Mouse (Mus musculus): ENCODE results near the gene Ano8. TPM values are rescaled to one million over a fixed set of nuclear protein-coding genes. Genes with fewer than 3 reads are reported as not detected.

Ano8 gene
- total RNA-seq, 2 experiments from 2014 or later = 16.6 to 20.1 TPM

DNA sequence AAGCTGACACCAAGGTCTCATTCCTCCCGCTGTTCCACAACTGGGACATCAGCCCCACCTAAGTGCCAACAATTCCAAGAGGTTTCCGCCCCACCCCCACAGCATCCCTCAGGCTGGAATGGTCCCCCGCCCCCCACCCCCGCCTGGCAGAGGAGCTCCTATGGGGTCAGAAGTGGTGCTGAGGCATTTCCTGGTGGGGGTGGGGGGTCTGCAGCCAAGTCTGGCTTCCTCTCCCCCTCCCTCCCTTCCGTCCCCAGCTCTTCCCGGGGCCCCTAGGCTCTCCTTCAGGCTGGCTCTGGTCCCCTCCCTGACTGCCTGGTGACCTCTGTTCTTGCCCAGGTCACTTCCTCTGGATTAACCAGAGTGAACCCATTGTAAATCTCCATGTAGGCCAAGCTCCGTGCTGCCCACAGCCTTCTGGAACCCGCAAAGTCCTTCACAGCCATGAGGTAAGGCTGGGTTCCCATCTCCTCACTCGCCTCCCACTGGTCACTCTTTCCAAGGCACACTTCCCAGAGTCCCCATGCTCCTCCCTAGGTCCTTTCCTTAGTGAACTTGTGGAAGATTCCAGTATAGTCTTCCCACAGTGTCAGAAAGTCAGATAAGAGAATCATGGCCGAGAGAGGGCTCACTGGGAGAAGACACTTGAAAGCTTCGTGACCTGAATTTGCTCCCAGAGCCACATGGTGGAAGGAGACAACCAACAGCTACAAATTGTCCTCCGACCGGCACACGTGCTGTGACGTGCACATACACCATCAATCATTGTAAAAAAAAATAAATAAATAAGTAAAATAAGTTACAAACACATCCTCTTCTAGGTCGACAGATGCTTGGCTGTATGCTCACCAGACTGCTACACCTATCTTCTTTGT, 13.3 kb upstream of the Ano8 start:
- DNase-seq = no peak

DNA sequence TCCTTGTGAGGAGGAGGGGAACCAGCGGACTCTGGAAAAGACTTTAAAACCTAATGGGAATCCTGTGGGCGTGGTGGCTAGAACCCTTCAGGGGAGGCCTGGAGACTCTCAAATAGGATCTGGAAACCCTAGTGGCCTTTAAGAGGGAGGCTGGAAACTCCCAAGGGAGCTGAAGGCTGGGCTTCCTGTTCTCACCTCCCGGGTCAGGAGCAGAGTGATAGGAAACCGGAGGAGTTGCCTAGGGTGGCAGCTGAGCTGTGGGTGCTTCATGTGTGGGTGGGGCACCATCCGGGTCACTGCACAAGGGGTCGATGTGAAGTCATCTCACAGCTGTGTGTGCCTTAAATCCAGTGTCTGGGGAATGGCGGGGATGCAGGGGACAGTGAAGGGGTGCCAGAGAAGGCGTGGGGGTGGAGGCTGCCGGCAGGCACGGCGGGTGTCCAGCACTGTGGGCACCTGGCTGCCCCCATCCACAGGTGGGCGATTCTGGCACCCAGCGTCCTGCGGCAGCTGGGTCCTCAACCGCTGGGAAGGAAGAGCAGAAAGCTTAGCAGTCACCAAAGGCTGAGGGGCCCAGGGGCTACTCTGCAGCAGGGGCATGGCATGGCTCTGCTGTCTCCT, 12.2 kb upstream of the Ano8 start:
- no peak for DNase-seq

DNA sequence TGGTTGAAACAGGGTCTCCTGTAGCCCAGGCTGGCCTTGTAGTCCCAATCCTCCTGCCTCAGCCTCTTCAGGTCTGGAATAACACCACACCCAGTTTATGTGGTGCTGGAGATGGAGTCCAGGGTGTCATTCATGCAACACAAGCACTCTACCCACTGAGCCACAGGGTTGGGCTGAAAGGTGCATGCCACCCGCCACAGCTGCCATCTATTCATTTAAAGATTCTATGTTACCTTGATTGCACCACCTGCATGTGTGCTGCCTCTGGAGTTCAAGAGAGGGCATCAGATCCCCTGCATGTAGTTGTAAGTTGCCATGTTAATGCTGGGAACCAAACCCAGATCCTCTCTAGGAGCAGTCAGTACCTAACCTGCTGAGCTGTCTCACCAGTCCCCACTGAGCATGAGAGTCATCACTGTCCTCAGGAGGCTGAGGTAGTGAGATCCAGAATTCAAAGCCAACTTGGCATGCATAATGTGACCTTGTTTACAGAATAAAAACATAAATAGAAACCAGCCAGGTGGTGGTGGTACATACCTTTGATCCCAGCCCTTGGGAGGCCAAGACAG, 11.4 kb upstream of the Ano8 start:
- DNase-seq = no peak

DNA sequence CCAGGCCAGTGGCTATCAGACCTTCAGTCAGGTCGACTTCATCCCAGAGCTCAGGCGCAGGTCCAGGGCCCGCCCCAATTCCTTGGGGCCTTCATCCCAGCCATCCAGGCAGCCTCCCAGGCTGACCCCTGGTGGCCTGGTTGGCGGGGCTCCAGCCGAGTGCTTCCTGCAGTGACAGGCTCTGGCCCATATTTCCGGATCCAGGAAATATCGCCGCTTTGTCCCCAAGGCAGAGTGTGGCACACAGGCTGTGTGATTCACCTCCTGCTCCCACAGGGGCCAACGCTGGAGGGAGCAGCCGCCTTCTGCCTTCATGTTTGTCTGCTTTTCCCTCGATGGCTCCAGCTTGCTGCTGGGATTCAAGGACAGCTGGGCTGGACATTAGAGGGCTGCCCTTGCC, 10.7 kb upstream of the Ano8 start:
- peak; percentile 95 for DNase-seq

DNA sequence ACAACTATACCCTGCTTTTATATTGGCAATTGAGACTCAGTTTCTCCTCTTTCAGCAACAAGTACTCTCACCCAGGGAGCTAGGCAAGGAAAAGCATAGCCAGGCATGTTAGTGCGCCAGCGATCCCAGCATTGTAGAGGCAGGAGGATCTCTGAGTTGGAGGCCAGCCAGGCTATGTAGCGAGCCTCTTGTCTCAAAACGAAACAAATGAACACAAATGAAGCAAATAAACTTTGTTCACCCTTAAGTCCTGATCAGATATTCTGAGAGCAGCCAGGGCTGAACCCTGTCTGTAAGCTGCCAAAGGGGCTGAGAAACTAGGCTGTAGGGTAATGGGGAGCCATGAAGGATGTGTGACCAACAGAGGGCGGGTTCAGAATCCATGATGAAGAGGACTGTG, 10.0 kb upstream of the Ano8 start:
- DNase-seq = no peak

DNA sequence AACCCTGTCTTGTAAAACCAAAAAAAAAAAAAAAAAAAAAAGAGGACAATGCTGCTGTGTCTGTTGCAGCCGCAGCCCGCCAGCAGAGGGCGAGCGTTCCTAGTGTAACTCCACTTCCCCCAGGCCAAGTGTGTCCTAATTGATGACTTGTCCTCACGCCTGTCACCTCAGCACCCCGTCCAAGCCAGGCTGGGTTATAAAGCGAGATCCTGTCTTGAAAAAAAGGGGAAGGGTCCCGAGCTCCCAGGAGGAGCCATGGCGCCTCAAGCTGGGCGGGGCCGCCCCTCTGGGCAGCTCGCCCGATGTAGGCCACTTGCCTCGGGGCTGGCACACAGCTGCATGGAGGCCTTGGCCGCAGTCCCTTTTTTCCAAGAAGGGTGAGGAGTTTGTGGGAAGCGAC, 9.3 kb upstream of the Ano8 start:
- DNase-seq = peak; percentile 89

DNA sequence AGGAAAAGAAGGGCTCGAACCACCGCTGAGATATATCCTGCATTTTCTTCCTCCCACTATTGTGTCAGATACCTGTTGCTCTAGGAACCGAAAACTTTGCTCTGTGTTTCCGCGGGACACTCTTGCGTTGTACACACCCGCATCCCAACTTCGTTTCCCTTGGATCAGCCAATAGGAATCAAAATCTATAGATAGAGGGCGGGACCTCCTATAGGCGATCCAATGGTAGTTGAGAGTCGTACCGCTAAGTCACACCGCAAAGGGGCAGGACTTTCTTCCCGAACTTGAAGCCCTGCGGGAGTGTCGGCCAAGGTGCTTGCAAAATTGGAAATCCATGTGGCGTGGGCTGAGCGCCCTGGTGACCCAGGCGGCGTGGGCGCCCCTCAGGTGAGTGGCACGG, 2.7 kb upstream of the Ano8 start:
- DNase-seq = peak; percentile 76

DNA sequence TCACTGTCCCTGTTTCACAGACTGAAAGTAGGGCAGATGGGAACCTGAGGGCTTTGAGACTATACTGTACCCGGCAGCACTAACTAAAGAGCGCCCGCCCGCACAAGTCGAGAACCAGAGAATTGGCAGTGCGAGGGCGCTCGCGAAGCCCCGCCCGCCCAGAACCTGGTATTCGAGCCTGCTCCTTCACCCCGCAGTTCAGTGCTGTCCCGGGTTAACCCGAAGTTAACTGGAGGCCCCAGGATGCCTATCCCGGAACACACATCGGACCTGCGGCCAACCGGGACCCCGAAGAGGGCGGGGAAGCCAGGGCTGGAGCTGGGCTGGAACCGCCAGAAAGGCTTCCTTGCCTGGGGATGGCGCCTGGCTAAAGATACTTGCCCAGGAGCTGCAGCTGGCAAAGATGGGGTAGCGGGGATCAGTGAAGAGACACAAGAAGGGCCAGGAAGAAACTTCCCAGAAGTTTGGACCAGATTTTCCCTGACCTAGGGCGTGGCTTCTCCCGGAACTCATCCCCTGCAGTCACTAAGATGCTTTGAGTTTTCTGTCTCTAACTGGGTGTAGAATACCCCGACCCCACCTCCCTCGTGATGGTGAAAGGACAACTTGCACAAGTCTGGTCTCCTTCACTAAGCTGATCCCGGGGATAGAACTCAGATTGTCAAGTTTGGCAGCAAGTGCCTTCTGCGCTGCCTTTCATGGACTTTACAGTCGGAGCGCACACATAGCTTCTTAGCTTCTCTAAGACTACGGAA, 2.1 kb upstream of the Ano8 start, which contains the start of gene Gtpbp3:
Gene Gtpbp3, plus strand, starts transcription at position 413 of the 755 bp plus-strand sequence.
- peak; percentile 81 for DNase-seq

DNA sequence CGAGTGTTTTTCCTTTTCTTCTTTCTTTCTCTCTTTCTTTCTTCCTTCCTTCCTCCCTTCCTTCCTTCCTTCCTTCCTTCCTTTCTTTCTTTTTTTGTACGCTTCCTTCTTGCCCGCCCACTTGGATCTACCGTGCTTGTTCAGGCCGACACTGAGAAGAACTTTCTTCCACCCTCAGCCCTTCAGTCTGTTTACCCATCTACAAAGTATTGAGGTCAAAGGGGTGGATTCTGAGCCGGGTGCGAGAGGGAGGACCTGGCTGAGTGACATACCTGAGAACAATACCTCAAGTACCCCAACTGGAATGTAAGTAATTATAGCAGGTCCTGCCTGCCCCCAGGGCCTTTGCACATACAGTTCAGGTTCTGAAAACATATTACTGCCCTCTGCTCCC, 370 bp upstream of the Ano8 start:
- DNase-seq = no peak

DNA sequence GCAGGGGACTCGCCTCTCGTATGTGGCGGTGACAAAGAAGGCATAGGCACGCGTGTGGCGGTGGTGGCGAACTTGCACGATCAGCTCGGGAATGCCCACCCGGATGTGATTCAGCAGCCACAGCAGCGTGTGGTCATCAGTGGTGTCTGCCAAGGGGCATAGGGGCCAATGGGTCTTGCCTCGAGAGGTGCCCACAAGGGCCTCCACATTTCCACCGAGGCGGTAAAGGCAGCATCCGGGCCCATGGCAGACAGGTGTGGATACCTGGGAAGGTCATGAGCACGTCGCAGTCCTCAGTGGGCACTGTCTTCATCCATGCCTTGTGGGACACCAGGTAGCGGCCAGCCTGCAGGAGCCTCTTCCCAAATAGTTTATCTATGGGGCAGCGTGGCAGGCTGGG, 1.0 kb downstream of the Ano8 start:
- no peak for DNase-seq

DNA sequence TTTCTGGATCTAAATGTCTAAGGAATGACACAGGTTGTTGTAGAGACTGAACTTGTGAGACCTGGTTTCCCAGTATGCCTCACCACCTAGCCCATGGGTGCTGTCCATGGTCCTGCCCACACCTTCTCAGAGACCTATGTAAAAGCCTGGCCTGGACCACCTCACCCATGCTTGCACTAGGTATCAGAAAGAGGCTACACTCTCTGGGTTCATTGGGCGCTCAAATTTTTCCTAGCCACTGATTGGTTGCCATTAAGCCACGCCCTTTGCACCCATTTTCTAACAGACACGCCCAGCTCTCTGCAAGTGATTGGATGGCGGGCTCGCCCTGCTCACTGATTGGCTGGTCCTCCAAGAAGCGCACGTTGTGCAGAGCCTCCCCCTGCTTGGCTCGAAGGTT, 1.8 kb downstream of the Ano8 start:
- no peak for DNase-seq

DNA sequence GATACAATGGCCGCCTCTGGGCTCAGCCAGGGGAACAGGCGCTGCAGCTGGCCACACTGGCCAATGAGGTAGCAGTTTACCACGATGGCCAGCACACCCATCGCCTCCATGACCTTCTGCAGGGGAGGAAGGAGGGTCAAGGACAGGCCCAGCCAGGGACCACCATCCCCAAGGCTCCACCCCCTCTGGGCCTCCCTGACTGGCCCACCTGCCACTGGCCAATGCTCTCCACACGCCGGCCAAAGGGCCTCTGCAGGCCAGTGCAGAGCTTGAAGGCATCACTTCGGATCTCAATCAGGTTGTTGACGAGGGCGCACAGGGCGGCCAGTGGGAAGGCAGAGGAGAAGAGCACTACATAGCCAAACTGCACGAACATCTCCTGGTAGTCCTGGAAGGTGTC, 6.8 kb downstream of the Ano8 start:
- no peak for DNase-seq

DNA sequence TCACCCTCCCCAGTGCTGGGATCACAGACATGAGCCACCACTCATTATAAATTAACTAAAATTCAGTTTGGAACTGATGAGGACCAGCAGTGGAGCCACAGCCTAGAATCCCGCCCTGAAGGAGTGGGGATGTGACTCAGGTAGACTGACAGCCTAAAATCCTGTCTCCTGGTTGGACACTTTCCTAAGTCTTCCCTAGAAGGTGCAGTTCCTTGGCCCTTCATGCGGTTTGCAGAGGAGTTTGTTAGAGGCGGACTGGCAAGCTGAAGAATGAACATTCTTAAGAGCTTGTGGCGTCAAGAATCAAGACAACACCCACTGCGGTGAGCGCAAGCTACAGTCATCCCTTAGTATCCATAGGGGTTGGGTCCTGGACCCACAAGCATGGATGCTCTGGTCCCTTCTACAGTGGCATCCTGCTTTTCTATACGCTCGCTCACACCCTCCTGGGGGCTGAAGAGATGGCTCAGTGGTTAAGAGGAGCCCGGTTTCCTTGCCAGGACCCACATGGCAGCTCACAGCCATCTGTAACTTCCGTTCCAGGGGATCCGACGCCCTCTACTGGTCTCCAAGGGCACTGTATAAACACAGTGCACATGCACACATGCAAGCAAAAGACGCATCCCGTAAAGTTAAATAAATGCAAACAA, 8.4 kb downstream of the Ano8 start:
- no peak for DNase-seq

DNA sequence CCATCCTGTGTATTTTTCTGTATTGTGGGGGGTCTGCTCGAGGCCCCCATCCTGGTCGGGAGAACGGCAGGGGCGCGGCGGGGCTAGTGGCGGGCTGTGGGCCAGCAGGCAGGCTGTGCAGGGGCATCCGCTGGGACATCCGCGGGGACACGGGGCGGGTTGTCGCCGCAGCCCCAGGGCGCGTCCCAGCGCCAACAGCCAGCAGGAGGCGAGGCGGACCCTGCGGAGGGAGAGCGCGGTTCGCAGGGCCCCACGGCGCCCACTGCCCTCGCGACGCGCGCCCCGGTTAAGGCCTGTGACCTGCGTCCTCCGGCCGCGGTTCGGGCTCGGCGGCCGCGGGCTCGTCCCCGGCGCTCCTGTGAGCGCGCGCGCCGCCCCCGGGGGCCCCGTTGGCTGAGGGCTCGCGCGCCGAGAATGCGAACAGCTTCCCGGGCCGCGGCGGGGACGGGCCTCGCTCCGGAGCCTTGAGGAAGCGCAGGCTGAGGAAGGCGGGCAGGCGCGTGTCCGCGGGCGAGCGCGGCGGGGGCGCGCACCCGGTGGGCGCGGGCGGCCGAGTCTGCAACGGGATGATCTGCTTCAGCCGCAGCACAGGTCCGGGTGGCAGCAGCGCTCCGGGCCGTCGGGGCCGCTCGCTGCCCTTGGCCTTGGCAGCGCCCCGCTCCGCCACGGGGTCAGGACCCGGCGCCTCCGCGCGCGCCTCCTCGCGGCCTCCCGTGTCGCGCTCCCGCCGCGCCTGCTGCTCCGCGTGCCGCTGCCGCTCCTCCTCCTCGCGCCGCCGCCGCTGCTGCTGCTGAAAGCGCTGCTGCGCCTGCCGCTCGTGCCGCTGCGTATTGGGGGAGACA, 9.4 kb downstream of the Ano8 start:
- DNase-seq = peak; percentile 86

DNA sequence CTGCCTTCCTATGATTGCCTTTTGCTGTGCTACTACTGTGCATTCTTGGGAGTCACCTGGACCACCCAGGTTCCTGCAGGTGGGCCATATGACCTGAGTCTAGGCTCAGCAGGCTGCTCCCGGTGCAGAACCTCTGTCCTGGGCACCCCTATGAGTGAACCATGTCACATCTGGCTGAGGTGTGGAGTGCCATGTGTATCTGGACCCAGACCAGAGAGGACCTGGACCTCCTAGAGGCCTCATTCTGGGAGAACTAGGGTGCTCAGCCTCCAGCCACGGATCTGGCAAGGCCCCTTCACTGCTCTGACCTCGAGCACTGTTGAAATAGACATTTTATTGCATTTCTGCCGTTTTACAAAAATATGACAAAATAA, 10.1 kb downstream of the Ano8 start:
- DNase-seq = no peak

DNA sequence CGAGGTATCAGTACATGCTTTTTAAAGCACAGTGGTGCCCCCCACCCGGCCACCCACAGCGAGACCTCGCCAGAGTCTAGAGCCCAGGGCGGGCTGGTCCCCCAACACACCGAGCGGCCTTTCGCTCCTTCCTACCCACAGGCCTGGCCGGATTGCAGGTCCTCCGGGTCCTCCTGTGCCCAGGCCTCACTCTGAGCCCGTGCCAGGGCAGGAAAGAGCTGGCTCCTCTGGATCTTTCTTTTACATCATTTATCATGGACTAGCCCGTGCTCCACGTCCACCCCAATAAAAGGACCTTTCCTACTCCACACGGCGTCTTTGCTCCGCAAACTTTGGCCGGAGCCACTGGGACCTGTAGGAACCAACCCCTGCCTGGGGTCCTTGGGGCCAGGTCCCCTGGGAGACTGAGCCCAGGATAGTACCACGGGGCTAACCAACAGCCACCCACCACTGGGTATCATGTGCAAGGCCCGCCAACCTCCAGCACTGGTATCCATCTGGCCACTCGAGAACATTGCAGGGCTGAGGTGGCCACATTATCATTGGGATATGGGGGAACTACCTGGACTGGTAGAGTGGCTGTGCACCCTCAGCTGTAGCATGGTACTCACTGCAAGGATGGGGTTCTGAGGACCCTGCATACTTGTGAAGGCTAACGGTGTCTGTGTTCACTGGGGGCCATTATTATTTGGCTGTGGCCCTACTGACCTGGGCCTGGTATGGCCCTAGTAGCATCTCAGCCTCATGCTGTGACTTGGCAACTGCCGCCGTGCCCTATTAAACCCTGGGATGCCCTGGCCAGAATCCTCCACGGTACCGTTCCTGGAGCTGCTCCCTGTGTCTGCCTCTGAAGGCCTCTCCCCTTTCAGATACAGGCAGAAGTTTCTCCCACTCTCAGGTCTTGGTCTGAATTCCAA, 10.7 kb downstream of the Ano8 start:
- DNase-seq = no peak

DNA sequence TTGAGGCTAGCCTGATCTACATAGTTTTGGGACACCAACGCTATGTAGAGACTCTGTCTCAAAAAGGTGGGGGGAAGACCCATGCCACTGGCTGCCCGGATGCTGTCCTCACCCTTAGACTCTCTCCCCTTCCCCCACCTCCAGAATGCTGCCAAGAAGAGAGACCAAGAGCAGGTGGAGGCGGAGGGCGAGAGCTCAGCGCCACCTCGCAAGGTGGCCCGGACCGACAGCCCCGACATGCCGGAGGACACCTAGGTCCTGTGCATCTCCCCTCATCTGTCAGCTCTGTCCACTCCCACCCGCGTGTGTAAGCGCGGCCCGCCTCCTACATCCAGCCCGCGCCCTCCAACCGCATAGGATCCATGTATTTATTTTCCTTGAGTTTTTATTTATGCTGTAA, 11.4 kb downstream of the Ano8 start:
- no peak for DNase-seq

DNA sequence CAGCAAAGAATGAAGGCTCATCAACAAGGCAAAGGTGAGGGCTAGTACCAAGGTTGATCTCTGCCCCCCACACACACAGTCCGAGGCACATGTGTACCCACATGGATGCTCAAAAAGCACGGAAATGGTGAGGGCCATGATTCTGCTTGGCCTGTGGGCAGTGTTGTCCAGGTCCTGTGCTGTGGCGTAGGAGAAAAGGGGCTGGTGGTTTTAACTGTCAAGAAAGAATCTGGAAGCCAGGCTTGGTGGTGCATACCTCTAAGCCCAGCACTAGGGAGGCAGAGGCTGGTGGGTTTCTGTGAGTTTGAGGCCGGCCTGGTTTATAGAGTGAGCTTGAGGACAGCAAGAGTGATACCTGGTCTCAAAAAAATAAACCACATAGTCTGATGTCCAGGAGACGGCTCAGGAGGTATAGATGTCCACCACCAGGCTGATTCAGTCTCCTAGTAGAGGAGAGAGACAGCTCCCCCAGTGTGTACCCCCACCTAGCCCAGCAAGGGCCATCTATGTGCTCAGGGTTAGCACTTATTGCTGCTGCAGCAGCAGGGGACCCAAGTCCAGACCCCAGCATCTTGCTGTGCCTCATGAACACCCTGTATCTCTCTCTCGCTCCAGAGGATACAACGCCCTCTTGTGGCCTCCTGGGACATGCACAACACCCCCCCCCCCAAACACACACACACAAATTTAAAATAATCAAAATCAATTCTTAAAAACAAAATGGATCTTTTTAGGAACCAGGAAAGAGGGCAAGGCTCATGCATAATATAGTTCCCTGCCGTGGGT, 13.0 kb downstream of the Ano8 start:
- DNase-seq = no peak

DNA sequence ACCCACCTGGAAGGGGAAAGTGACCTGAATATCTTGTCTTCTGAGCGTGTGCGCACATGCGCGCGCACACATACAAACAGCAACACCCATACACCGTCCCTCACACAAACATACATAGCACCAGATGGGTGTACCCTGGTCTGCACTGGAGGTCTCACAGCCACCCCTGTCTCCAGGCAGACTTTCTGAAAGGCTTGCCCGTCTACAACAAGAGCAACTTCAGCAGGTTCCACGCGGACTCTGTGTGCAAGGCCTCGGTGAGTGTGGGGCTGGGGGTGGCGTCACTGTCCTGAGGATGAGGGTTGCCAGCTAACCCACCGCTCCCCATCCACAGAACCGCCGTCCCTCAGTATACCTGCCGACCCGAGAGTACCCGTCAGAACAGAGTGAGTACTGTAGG, 13.9 kb downstream of the Ano8 start:
- DNase-seq = no peak

DNA sequence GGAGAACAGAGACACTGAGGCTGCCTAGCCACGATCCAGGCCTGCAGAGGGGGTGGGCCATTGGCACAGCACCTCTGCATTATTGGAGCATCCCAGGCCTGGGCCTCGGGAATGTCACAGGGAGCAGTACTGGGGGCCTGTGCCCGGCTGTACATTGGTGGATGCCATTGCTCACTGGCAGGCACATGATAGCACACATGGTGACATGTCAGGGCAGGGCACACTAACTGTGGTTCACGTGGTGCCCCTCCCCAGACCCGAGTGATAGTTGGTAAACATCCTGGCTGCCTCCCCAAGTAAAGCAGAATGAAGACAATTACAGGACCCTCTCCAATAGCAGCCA, 14.9 kb downstream of the Ano8 start:
- DNase-seq = no peak
